Comparison of ENCODE assay signal across 9 mouse cellular contexts in the genomic region with DNA sequence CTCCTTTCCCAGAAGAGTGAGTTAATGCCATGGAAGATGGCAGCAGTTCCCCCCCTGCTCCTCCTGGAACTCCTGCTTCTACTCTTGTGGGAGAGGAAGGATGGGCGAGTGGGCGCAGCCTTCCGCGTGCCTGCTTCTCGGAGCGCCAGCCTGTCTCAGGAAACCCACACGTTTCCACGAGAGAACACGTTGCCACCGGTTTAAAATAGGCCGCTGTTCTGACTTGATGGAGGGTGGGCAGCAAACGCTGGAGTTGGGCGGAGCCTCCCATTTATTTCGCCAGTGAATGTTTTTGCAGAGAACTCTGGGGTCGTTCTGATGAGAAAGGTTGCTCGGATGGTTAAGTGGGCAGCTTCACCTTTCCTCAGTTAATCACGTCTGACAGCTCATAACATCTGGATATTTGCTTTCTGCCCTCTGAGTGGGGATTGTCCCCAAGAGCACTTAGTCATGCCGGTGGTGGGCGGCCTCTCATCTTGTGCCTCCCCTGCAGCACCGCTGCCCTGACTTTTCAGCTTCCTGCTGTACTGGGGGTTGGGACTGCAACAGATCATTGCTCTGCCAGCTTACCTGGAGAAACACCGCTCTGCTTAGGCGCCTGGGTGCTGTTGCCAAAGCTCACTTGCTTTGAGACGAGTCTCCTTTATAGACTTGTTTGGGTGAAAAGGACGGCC. TPM values are rescaled to one million over a fixed set of nuclear protein-coding genes. Genes with fewer than 3 reads are reported as not detected.
DNase-seq lines count a peak whose midpoint lies in the region; ATAC-seq and TF ChIP-seq lines count a peak whose summit lies in the region.
"Had no signal": no experiment of that assay in that cellular context is flagged by ENCODE, and none has a peak within 500 bp of the region (broad histone marks: within the 10 kb centered on the region; RNA-seq: fewer than 3 reads in every experiment).

No protein-coding gene starts in this region.

- 0 out of 2 replicates have a peak overlapping the region, but pooled peaks have one; percentile 3 for H3K4me2 ChIP-seq in intestine, embryonic 14.5 days (ENCODE audit: low read length)
- H3K4me2 ChIP-seq in intestine, postnatal 0 days (replicated peaks; ENCODE audit: low read depth): no peak overlapping the region
- H3K4me2 ChIP-seq in liver, embryonic 12.5 days: peak overlapping the region; percentile 19

- no peaks in the 10 kb centered on the region for H3K27me3 ChIP-seq in intestine, embryonic 14.5 days (replicated peaks; ENCODE audit: control insufficient read depth, insufficient read depth, low read length)
- H3K27me3 ChIP-seq in intestine, postnatal 0 days (replicated peaks; ENCODE audit: control insufficient read depth, insufficient read depth, low read length): no peaks in the 10 kb centered on the region
- H3K27me3 ChIP-seq in liver, embryonic 12.5 days (replicated peaks): no peaks in the 10 kb centered on the region

- no peak overlapping the region for H3K27ac ChIP-seq in intestine, embryonic 14.5 days (ENCODE audit: low read depth)
- no peak overlapping the region for H3K27ac ChIP-seq in intestine, postnatal 0 days (ENCODE audit: low read depth, low read length)
- H3K27ac ChIP-seq in liver, embryonic 12.5 days: no peak overlapping the region
- H3K27ac ChIP-seq: liver, embryonic 14.5 days had no signal

- DNase-seq in intestine, embryonic 14.5 days (ENCODE audit: low spot score): no peak
- peak; percentile 36 for DNase-seq in ZHBTc4 (ENCODE audit: low read depth, low spot score)
- DNase-seq in frontal cortex, postnatal 14 days (ENCODE audit: low spot score in 2 of 2): peak; percentile 65 to 72
- no peak for DNase-seq in testis, postnatal 10 days (ENCODE audit: low spot score)
- DNase-seq in cerebellum, postnatal 14 days: no peak

- H3K36me3 ChIP-seq in intestine, embryonic 14.5 days (ENCODE audit: control insufficient read depth, insufficient read depth, low read length): no peaks in the 10 kb centered on the region
- H3K36me3 ChIP-seq in intestine, postnatal 0 days (ENCODE audit: control insufficient read depth, insufficient read depth): no peaks in the 10 kb centered on the region
- no peaks in the 10 kb centered on the region for H3K36me3 ChIP-seq in liver, embryonic 12.5 days

- TF ChIP-seq CTCF in intestine, postnatal 0 days (IDR thresholded peaks at IDR 0.05; ENCODE audit: low read depth): no peak

- H3K9ac ChIP-seq in intestine, embryonic 14.5 days (ENCODE audit: low read length): no peak overlapping the region
- H3K9ac ChIP-seq in intestine, postnatal 0 days (ENCODE audit: low read depth, low read length): no peak overlapping the region
- no peak overlapping the region for H3K9ac ChIP-seq in liver, embryonic 12.5 days
- H3K9ac ChIP-seq: liver, embryonic 14.5 days had no signal

- H3K9me3 ChIP-seq in intestine, embryonic 14.5 days (ENCODE audit: control insufficient read depth, low read length): no peaks in the 10 kb centered on the region
- H3K9me3 ChIP-seq in intestine, postnatal 0 days (ENCODE audit: control insufficient read depth): no peaks in the 10 kb centered on the region
- H3K9me3 ChIP-seq in liver, embryonic 12.5 days (replicated peaks): no peaks in the 10 kb centered on the region

- H3K4me1 ChIP-seq in intestine, embryonic 14.5 days (replicated peaks; ENCODE audit: control insufficient read depth, insufficient read depth, low read length): no peaks in the 10 kb centered on the region
- no peaks in the 10 kb centered on the region for H3K4me1 ChIP-seq in intestine, postnatal 0 days (replicated peaks; ENCODE audit: control insufficient read depth, insufficient read depth, low read length)
- H3K4me1 ChIP-seq in liver, embryonic 12.5 days: no peaks in the 10 kb centered on the region

- WGBS in intestine, embryonic 14.5 days: 41% methylated on average over 24 of the region's 24 CpGs
- WGBS in intestine, postnatal 0 days: 51% methylated on average over 24 of the region's 24 CpGs
- WGBS in liver, embryonic 12.5 days (ENCODE audit: insufficient replicate concordance): 47% methylated on average over 24 of the region's 24 CpGs

- ATAC-seq in intestine, embryonic 14.5 days (replicated peaks; ENCODE audit: low FRiP score, low TSS enrichment, low read depth): no peak
- no peak for ATAC-seq in intestine, postnatal 0 days
- ATAC-seq in liver, embryonic 12.5 days: no peak
- no peak for ATAC-seq in cerebellum, adult (ENCODE audit: insufficient number of reproducible peaks, low FRiP score, low TSS enrichment)

- no peak overlapping the region for H3K4me3 ChIP-seq in intestine, embryonic 14.5 days (ENCODE audit: low read depth, low read length)
- H3K4me3 ChIP-seq in intestine, postnatal 0 days (ENCODE audit: low read depth, low read length): no peak overlapping the region
- H3K4me3 ChIP-seq in liver, embryonic 12.5 days: no peak overlapping the region

RNA-seq across cellular contexts. Expression of a gene that starts 57.3 kb away (rescaled TPM):
- polyA plus RNA-seq in intestine, embryonic 14.5 days (2014; fragmentation: Nextera tagmentation; extraction: Ambion mirVana): 20.8 and 27.6 TPM in 2 replicates
- 4.5 and 4.8 TPM in 2 replicates for polyA plus RNA-seq in intestine, postnatal 0 days (2015; fragmentation: Nextera tagmentation; extraction: Ambion mirVana)
- polyA plus RNA-seq in liver, embryonic 12.5 days (2016; fragmentation: Nextera tagmentation; extraction: Ambion mirVana): 1.1 and 1.6 TPM in 2 replicates

Comparison
In these comparisons a context has a peak if more than half of its experiments do, and no peak if none do; other contexts are left out.
1. DNase-seq: peak in ZHBTc4 (single experiment) and frontal cortex, postnatal 14 days (2 of 2); none in intestine, embryonic 14.5 days (single experiment), testis, postnatal 10 days (single experiment) and cerebellum, postnatal 14 days (0 of 2).